Mouse (Mus musculus): ENCODE measurements around the gene Cfap43. TPM values are rescaled to one million over a fixed set of nuclear protein-coding genes. Genes with fewer than 3 reads are reported as not detected.

Gene Cfap43
- polyA plus RNA-seq, 1 experiment from 2014 or later, result 0.06 TPM

- no peak for DNase-seq (ENCODE audit: low spot score)
- Histone ChIP-seq H3K9me3 (no peaks in the 10 kb centered on the region), H3K4me1 (peaks cover 6% of the 10 kb centered on the region; the same call in 1 of the 2 replicates), H3K4me3 (no peak overlapping the region), H3K27ac (no peak overlapping the region), H3K36me3 (no peaks in the 10 kb centered on the region), H3K27me3 (ENCODE audit: insufficient read depth, poor library complexity, severe bottlenecking) (peaks cover 24% of the 10 kb centered on the region)
- WGBS, result 76% methylated on average over 5 of the region's 5 CpGs
These were observed 95.1 kb downstream of the Cfap43 start for GRCm38 (mm10) chr19:47824026-47824425.

GRCm38 (mm10) chr19:47822143-47822796 lies 96.8 kb downstream of the Cfap43 start:
- Histone ChIP-seq H3K27ac (no peak overlapping the region), H3K9me3 (no peaks in the 10 kb centered on the region), H3K4me3 (no peak overlapping the region), H3K4me1 (peaks cover 6% of the 10 kb centered on the region; the same call in 1 of the 2 replicates), H3K36me3 (no peaks in the 10 kb centered on the region), H3K27me3 (ENCODE audit: insufficient read depth, poor library complexity, severe bottlenecking) (peaks cover 24% of the 10 kb centered on the region)
- no peak for DNase-seq (ENCODE audit: low spot score)
- WGBS, result 18% methylated on average over 8 of the region's 8 CpGs

- no peak for DNase-seq (ENCODE audit: low spot score)
- Histone ChIP-seq H3K27ac (no peak overlapping the region), H3K4me1 (peaks cover 6% of the 10 kb centered on the region; the same call in 1 of the 2 replicates), H3K36me3 (no peaks in the 10 kb centered on the region), H3K9me3 (no peaks in the 10 kb centered on the region), H3K27me3 (ENCODE audit: insufficient read depth, poor library complexity, severe bottlenecking) (peaks cover 24% of the 10 kb centered on the region), H3K4me3 (no peak overlapping the region)
- 49% methylated on average over 7 of the region's 7 CpGs for WGBS
These were observed 97.6 kb downstream of the Cfap43 start for GRCm38 (mm10) chr19:47821494-47821872.

GRCm38 (mm10) chr19:47820832-47821493 lies 98.1 kb downstream of the Cfap43 start:
- 25% methylated on average over 8 of the region's 9 CpGs for WGBS
- H3K27me3 ChIP-seq (ENCODE audit: insufficient read depth, poor library complexity, severe bottlenecking), result peaks cover 24% of the 10 kb centered on the region
- H3K9me3 ChIP-seq, result no peaks in the 10 kb centered on the region
- peaks cover 6% of the 10 kb centered on the region; the same call in 1 of the 2 replicates for H3K4me1 ChIP-seq
- no peak overlapping the region for H3K4me3 ChIP-seq
- H3K27ac ChIP-seq, result no peak overlapping the region
- H3K36me3 ChIP-seq, result no peaks in the 10 kb centered on the region
- no peak for DNase-seq (ENCODE audit: low spot score)

- peaks cover 6% of the 10 kb centered on the region; the same call in 1 of the 2 replicates for H3K4me1 ChIP-seq
- no peak for DNase-seq (ENCODE audit: low spot score)
- H3K36me3 ChIP-seq, result no peaks in the 10 kb centered on the region
- H3K4me3 ChIP-seq, result no peak overlapping the region
- 76% methylated on average over 9 of the region's 9 CpGs for WGBS
- H3K27me3 ChIP-seq (ENCODE audit: insufficient read depth, poor library complexity, severe bottlenecking), result peaks cover 9% of the 10 kb centered on the region
- H3K9me3 ChIP-seq, result no peaks in the 10 kb centered on the region
- H3K27ac ChIP-seq, result no peak overlapping the region
These were observed 101.4 kb downstream of the Cfap43 start for GRCm38 (mm10) chr19:47817692-47818091.

- Histone ChIP-seq H3K27ac (no peak overlapping the region), H3K9me3 (no peaks in the 10 kb centered on the region), H3K27me3 (ENCODE audit: insufficient read depth, poor library complexity, severe bottlenecking) (no peaks in the 10 kb centered on the region), H3K4me1 (no peaks in the 10 kb centered on the region), H3K36me3 (no peaks in the 10 kb centered on the region), H3K4me3 (no peak overlapping the region)
- 79% methylated on average over 5 of the region's 5 CpGs for WGBS
- no peak for DNase-seq (ENCODE audit: low spot score)
These were observed 104.4 kb downstream of the Cfap43 start for GRCm38 (mm10) chr19:47814721-47815120.

- WGBS, result 80% methylated on average over 10 of the region's 10 CpGs
- no peaks in the 10 kb centered on the region for H3K9me3 ChIP-seq
- no peak overlapping the region for H3K27ac ChIP-seq
- H3K27me3 ChIP-seq (ENCODE audit: insufficient read depth, poor library complexity, severe bottlenecking), result no peaks in the 10 kb centered on the region
- no peak overlapping the region for H3K4me3 ChIP-seq
- DNase-seq (ENCODE audit: low spot score), result no peak
- H3K4me1 ChIP-seq, result no peaks in the 10 kb centered on the region
- H3K36me3 ChIP-seq, result no peaks in the 10 kb centered on the region
These were observed 107.0 kb downstream of the Cfap43 start for GRCm38 (mm10) chr19:47812091-47812490.

- no peaks in the 10 kb centered on the region for H3K9me3 ChIP-seq
- H3K27me3 ChIP-seq (ENCODE audit: insufficient read depth, poor library complexity, severe bottlenecking), result no peaks in the 10 kb centered on the region
- no peak for DNase-seq (ENCODE audit: low spot score)
- WGBS, result 68% methylated on average over 10 of the region's 10 CpGs
- H3K4me3 ChIP-seq, result no peak overlapping the region
- H3K36me3 ChIP-seq, result no peaks in the 10 kb centered on the region
- H3K4me1 ChIP-seq, result no peaks in the 10 kb centered on the region
- H3K27ac ChIP-seq, result no peak overlapping the region
These were observed 120.5 kb downstream of the Cfap43 start for GRCm38 (mm10) chr19:47798583-47798982.

- no peak for DNase-seq (ENCODE audit: low spot score)
- WGBS, result 74% methylated on average over 7 of the region's 7 CpGs
- Histone ChIP-seq H3K36me3 (no peaks in the 10 kb centered on the region), H3K4me1 (no peaks in the 10 kb centered on the region), H3K27me3 (ENCODE audit: insufficient read depth, poor library complexity, severe bottlenecking) (no peaks in the 10 kb centered on the region), H3K4me3 (no peak overlapping the region), H3K9me3 (no peaks in the 10 kb centered on the region), H3K27ac (no peak overlapping the region)
These were observed 122.4 kb downstream of the Cfap43 start for GRCm38 (mm10) chr19:47796699-47797098.

GRCm38 (mm10) chr19:47795009-47795728 lies 123.9 kb downstream of the Cfap43 start:
- H3K27me3 ChIP-seq (ENCODE audit: insufficient read depth, poor library complexity, severe bottlenecking), result no peaks in the 10 kb centered on the region
- peak; percentile 78 for DNase-seq (ENCODE audit: low spot score)
- no peak overlapping the region for H3K4me3 ChIP-seq
- H3K36me3 ChIP-seq, result no peaks in the 10 kb centered on the region
- 56% methylated on average over 15 of the region's 15 CpGs for WGBS
- H3K4me1 ChIP-seq, result no peaks in the 10 kb centered on the region
- no peaks in the 10 kb centered on the region for H3K9me3 ChIP-seq
- no peak overlapping the region for H3K27ac ChIP-seq

GRCm38 (mm10) chr19:47794331-47794730 lies 124.8 kb downstream of the Cfap43 start:
- H3K27me3 ChIP-seq (ENCODE audit: insufficient read depth, poor library complexity, severe bottlenecking), result no peaks in the 10 kb centered on the region
- WGBS, result 38% methylated on average over 5 of the region's 5 CpGs
- no peaks in the 10 kb centered on the region for H3K9me3 ChIP-seq
- H3K4me3 ChIP-seq, result no peak overlapping the region
- DNase-seq (ENCODE audit: low spot score), result no peak
- no peak overlapping the region for H3K27ac ChIP-seq
- no peaks in the 10 kb centered on the region for H3K4me1 ChIP-seq
- no peaks in the 10 kb centered on the region for H3K36me3 ChIP-seq

GRCm38 (mm10) chr19:47790316-47791020 lies 128.6 kb downstream of the Cfap43 start:
- Histone ChIP-seq H3K4me1 (no peaks in the 10 kb centered on the region), H3K4me3 (no peak overlapping the region), H3K27me3 (ENCODE audit: insufficient read depth, poor library complexity, severe bottlenecking) (no peaks in the 10 kb centered on the region), H3K27ac (no peak overlapping the region), H3K36me3 (no peaks in the 10 kb centered on the region), H3K9me3 (no peaks in the 10 kb centered on the region)
- WGBS, result 85% methylated on average over 11 of the region's 11 CpGs
- DNase-seq (ENCODE audit: low spot score), result no peak

- Histone ChIP-seq H3K36me3 (no peaks in the 10 kb centered on the region), H3K4me3 (no peak overlapping the region), H3K9me3 (no peaks in the 10 kb centered on the region), H3K4me1 (no peaks in the 10 kb centered on the region), H3K27me3 (ENCODE audit: insufficient read depth, poor library complexity, severe bottlenecking) (no peaks in the 10 kb centered on the region), H3K27ac (no peak overlapping the region)
- 81% methylated on average over 6 of the region's 6 CpGs for WGBS
- no peak for DNase-seq (ENCODE audit: low spot score)
These were observed 135.2 kb downstream of the Cfap43 start for GRCm38 (mm10) chr19:47783898-47784297.

Data from heart, embryonic 10.5 days (tissue).